Mouse (Mus musculus) E14TG2a.4 (cell line): ENCODE results near the gene Mapt.

ENCODE experiments used
- CTCF ChIP-seq: conservative IDR thresholded peaks from 2 replicates; pipeline ENCODE4 v1.5.1; 2014; ENCODE audit warnings: low read length
- NANOG ChIP-seq: IDR thresholded peaks from 2 replicates; pipeline ENCODE4 v1.6.1; 2014; ENCODE audit warnings: borderline replicate concordance, low read length, mixed read lengths

DNA sequence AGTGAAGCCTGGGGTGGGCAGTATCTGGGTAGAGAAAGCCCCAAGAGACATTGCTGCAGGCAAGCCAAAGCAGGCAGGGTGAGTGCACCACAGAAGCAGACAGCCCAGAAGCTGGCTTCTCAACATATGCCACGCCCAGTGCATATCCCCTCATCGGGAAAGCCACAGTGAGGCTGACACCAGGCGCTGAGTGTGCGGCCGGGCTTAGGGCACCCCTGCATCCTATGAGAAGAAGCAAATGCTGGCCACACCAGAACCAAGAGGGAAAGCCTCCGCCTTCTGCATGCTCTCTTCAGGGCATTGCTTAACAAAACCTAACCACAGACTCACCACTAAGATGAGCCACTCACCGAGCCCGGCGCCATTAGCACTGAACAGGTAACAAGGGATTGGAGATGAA, 7.9 kb upstream of the Mapt start:
- TF ChIP-seq CTCF, result no peak
- no peak for TF ChIP-seq NANOG
